Comparison of ENCODE assay signal across 24 mouse cellular contexts in genomic region chr13:45238258-45238657, GRCm38 (mm10).
"Had no signal": no experiment of that assay in that cellular context is flagged by ENCODE, and none has a peak within 500 bp of the region (broad histone marks: within the 10 kb centered on the region; RNA-seq: fewer than 3 reads in every experiment).

No protein-coding gene starts in this region.

- H3K27me3 ChIP-seq: heart, embryonic 13.5 days; heart, embryonic 15.5 days; kidney, embryonic 15.5 days; limb, embryonic 12.5 days had no signal

- H3K4me1 ChIP-seq: heart, embryonic 15.5 days; liver, embryonic 13.5 days; liver, embryonic 15.5 days had no signal

- H3K4me2 ChIP-seq: heart, embryonic 11.5 days; heart, embryonic 13.5 days; heart, embryonic 15.5 days; liver, embryonic 11.5 days; liver, embryonic 13.5 days; liver, embryonic 15.5 days had no signal

- H3K36me3 ChIP-seq: heart, embryonic 13.5 days; heart, embryonic 15.5 days; kidney, embryonic 15.5 days; limb, embryonic 10.5 days; limb, embryonic 12.5 days; liver, embryonic 13.5 days; liver, embryonic 15.5 days had no signal

- H3K4me3 ChIP-seq: heart, embryonic 13.5 days; heart, embryonic 15.5 days; kidney, embryonic 15.5 days; limb, embryonic 10.5 days; limb, embryonic 12.5 days; liver, embryonic 13.5 days; liver, embryonic 15.5 days had no signal

- H3K9ac ChIP-seq: heart, embryonic 13.5 days; heart, embryonic 15.5 days; hindbrain, embryonic 14.5 days; kidney, embryonic 15.5 days; limb, embryonic 12.5 days; liver, embryonic 13.5 days; liver, embryonic 15.5 days had no signal

- H3K9me3 ChIP-seq: heart, embryonic 15.5 days; limb, embryonic 10.5 days; limb, embryonic 12.5 days; liver, embryonic 13.5 days; liver, embryonic 15.5 days had no signal

- DNase-seq: gastrocnemius, adult 2 months; gastrocnemius, postnatal 10 days; gastrocnemius, postnatal 25 days; heart, adult 18-20 months; heart, postnatal 14 days; heart, postnatal 36 days; kidney, adult 11 months; kidney, adult 2 months; kidney, adult 9 months; kidney, postnatal 14 days; liver; liver, embryonic 13.5 days had no signal

- ATAC-seq: inflammation-experienced regulatory T-cells, adult 6 months had no signal

- H3K27ac ChIP-seq: heart, embryonic 13.5 days; heart, embryonic 15.5 days; kidney, embryonic 15.5 days; kidney, postnatal 0 days; left cerebral cortex, adult 2 months; liver, embryonic 13.5 days; liver, embryonic 15.5 days had no signal
